Mouse (Mus musculus) spleen, adult 2 months (tissue): ENCODE measurements around the gene Gtf2b. TPM values are rescaled to one million over a fixed set of nuclear protein-coding genes. Genes with fewer than 3 reads are reported as not detected.

Experiments
- DNase-seq, 2 experiments: peaks; one replicate each; pipeline versions ENCODE4 v3.0.0 to v3.0.0-alpha.2; 2012 to 2021; ENCODE audit warnings: low spot score in 2 of 2, low read depth in 1 of 2
- H3K27ac ChIP-seq: fragments of 200-500 bp; 2 replicates; pipeline ENCODE4 v1.5.1; 2012; ENCODE audit warnings: low read length, inconsistent platforms; ENCODE audit not compliant: insufficient read depth
- H3K27me3 ChIP-seq: fragments of 200-500 bp; 2 replicates; pipeline ENCODE4 v1.6.1; 2012; ENCODE audit warnings: mild to moderate bottlenecking, moderate library complexity, low read length, inconsistent platforms; ENCODE audit not compliant: control insufficient read depth, insufficient read depth
- H3K36me3 ChIP-seq: fragments of 200-500 bp; 2 replicates; pipeline ENCODE4 v1.6.1; 2012; ENCODE audit warnings: mild to moderate bottlenecking, low read length, inconsistent platforms; ENCODE audit not compliant: control insufficient read depth, insufficient read depth
- H3K4me1 ChIP-seq: fragments of 200-500 bp; 2 replicates; pipeline ENCODE4 v1.6.1; 2011; ENCODE audit warnings: inconsistent platforms; ENCODE audit not compliant: control insufficient read depth, insufficient read depth, insufficient read length
- H3K4me3 ChIP-seq: fragments of 200-500 bp; 2 replicates; pipeline ENCODE4 v1.5.1; 2011; ENCODE audit warnings: mild to moderate bottlenecking, inconsistent platforms; ENCODE audit not compliant: insufficient read depth, insufficient read length; ENCODE audit errors: extremely low read depth
- CTCF ChIP-seq: fragments of 200-500 bp; IDR thresholded peaks from 2 replicates; pipeline ENCODE4 v1.5.1; 2011; ENCODE audit warnings: mild to moderate bottlenecking, inconsistent platforms; ENCODE audit not compliant: insufficient read depth, insufficient read length, insufficient replicate concordance; ENCODE audit errors: extremely low read depth
- POLR2A ChIP-seq: fragments of 200-500 bp; IDR thresholded peaks from 2 replicates; pipeline ENCODE4 v1.6.1; 2011; ENCODE audit warnings: low read depth, low read length, inconsistent platforms
- WGBS: fragments of 180-500 bp; shearing (Covaris S2); methylation state at CpG from one replicate; pipeline ENCODE4 v1.1.7; 2018; 5-methylcytosine and 5-hydroxymethylcytosine counted together
- polyA plus RNA-seq: library from polyadenylated mRNA; depleted of rRNA; stranded (reverse); fragments of >200 nt; gene quantifications from 2 replicates; pipeline ENCODE4 v1.2.3, GENCODE M21; 2012; rRNA removed

Gene Gtf2b
- polyA plus RNA-seq, 1 experiment: 12.2 TPM

- no peak for DNase-seq
- TF ChIP-seq CTCF (no peak), POLR2A (no peak)
- H3K36me3 ChIP-seq: peaks cover 9% of the 10 kb centered on the region
- 94% methylated on average over 3 of the region's 3 CpGs for WGBS
- no peak overlapping the region for H3K4me3 ChIP-seq
- no peaks in the 10 kb centered on the region for H3K27me3 ChIP-seq
- H3K4me1 ChIP-seq: no peaks in the 10 kb centered on the region
- H3K27ac ChIP-seq: no peak overlapping the region
These were observed 46.7 kb downstream of the Gtf2b start for GRCm38 (mm10) chr3:142811582-142811981.

DNA sequence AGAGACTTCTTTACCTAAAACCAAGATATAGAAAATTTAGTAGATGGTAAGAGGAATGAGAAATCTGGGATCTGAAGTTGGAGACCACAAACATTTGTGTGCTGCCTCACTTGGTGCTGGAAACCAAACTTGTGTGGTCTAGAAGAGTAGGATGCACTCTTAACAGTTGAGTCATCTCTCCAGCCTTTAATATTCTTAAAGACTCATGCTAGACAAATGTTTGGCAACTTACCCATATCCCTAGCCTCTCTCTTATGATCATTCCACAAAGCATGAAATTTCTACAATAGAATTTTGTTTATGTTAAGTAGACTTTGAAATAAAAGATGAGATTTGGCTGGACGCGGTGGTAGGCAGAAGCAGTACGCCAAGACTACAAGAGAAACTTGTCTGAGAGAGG is 52.7 kb downstream of the Gtf2b start:
- H3K27ac ChIP-seq: no peak overlapping the region
- no peaks in the 10 kb centered on the region for H3K27me3 ChIP-seq
- H3K4me3 ChIP-seq: no peak overlapping the region
- DNase-seq: no peak
- WGBS: 98% methylated on average over 3 of the region's 3 CpGs
- H3K4me1 ChIP-seq: no peaks in the 10 kb centered on the region
- TF ChIP-seq CTCF: no peak
- no peak for TF ChIP-seq POLR2A
- H3K36me3 ChIP-seq: peaks cover 6% of the 10 kb centered on the region

DNA sequence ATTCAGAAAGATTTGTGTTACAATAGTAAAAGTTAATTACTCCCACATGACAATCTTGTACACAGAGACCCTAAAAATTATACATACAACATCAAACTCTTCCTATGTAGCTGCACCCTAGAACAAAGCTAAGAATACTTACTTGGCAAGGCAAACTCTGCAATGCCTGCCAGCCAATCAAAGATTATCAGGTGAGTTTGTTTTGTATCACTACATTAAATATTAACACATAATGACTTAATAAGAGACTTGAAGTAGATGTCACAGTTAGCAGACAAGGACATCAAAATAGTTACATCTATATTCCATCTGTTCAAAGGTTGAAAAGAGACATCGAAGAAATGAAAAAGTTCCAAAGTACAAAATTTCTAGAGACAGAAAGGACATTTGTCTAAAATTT is 58.8 kb downstream of the Gtf2b start:
- H3K36me3 ChIP-seq: peaks cover 8% of the 10 kb centered on the region
- no peaks in the 10 kb centered on the region for H3K27me3 ChIP-seq
- no peaks in the 10 kb centered on the region for H3K4me1 ChIP-seq
- no peak overlapping the region for H3K27ac ChIP-seq
- no peak overlapping the region for H3K4me3 ChIP-seq
- no peak for DNase-seq
- TF ChIP-seq POLR2A (no peak), CTCF (no peak)
- 100% methylated on average over 1 of the region's 1 CpGs for WGBS

GRCm38 (mm10) chr3:142826449-142827146 is 61.8 kb downstream of the Gtf2b start:
- no peaks in the 10 kb centered on the region for H3K4me1 ChIP-seq
- no peak overlapping the region for H3K27ac ChIP-seq
- WGBS: 96% methylated on average over 4 of the region's 4 CpGs
- peaks cover 5% of the 10 kb centered on the region for H3K36me3 ChIP-seq
- no peaks in the 10 kb centered on the region for H3K27me3 ChIP-seq
- no peak overlapping the region for H3K4me3 ChIP-seq
- no peak for DNase-seq
- TF ChIP-seq POLR2A (no peak), CTCF (no peak)

DNA sequence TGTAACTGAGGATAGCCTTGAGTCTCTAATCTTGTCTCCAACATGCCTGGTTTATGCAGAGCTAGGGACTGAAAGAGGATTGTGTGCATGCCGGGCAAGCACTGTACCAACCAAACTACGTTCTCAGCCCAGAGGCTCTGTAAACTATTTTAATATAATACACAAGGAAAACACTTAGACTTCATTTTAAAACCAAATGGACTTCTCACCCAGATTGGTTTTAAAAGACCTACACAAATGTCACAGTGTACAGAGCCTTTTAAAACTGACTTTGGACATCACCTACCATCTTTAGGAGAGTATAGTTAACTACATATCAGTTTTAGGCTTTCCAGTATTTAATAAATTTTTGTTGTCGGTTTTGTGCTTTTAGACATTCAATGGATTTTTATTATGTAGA is 68.1 kb downstream of the Gtf2b start:
- Histone ChIP-seq H3K4me1 (no peaks in the 10 kb centered on the region), H3K4me3 (no peak overlapping the region), H3K27ac (no peak overlapping the region), H3K27me3 (no peaks in the 10 kb centered on the region), H3K36me3 (peaks cover 5% of the 10 kb centered on the region)
- TF ChIP-seq CTCF: no peak
- no peak for TF ChIP-seq POLR2A
- no peak for DNase-seq
- 96% methylated on average over 3 of the region's 3 CpGs for WGBS

Other genes starting within 250 kb of the Gtf2b start
- 2.8 and 2.9 TPM in 2 replicates for gene Gbp7, start 234.7 kb upstream of the Gtf2b start, polyA plus RNA-seq
- 33.8 and 40.9 TPM in 2 replicates for gene Gbp3, start 205.0 kb upstream of the Gtf2b start, polyA plus RNA-seq
- 0.06 TPM in 2 replicates for gene Gbp2b, start 170.2 kb upstream of the Gtf2b start, polyA plus RNA-seq
- 8.6 and 12.4 TPM in 2 replicates for gene Gbp2, start 144.4 kb upstream of the Gtf2b start, polyA plus RNA-seq
- 0.70 and 0.97 TPM in 2 replicates for gene Kyat3, start 64.0 kb upstream of the Gtf2b start, polyA plus RNA-seq
- 7.6 and 21.8 TPM in 2 replicates for gene Pkn2, start 117.0 kb downstream of the Gtf2b start, polyA plus RNA-seq